Mouse (Mus musculus) ovary, postnatal 36 days (tissue): ENCODE results near the gene P3h2.

ENCODE experiments used
- DNase-seq: peaks from one replicate; pipeline ENCODE4 v3.0.0; 2022; ENCODE audit warnings: low spot score, mixed read lengths

Gene P3h2

GRCm38 (mm10) chr16:26070376-26070775 lies 35.2 kb downstream of the P3h2 start:
- DNase-seq: no peak

- no peak for DNase-seq
These were observed 40.5 kb downstream of the P3h2 start for GRCm38 (mm10) chr16:26065060-26065459.

DNA sequence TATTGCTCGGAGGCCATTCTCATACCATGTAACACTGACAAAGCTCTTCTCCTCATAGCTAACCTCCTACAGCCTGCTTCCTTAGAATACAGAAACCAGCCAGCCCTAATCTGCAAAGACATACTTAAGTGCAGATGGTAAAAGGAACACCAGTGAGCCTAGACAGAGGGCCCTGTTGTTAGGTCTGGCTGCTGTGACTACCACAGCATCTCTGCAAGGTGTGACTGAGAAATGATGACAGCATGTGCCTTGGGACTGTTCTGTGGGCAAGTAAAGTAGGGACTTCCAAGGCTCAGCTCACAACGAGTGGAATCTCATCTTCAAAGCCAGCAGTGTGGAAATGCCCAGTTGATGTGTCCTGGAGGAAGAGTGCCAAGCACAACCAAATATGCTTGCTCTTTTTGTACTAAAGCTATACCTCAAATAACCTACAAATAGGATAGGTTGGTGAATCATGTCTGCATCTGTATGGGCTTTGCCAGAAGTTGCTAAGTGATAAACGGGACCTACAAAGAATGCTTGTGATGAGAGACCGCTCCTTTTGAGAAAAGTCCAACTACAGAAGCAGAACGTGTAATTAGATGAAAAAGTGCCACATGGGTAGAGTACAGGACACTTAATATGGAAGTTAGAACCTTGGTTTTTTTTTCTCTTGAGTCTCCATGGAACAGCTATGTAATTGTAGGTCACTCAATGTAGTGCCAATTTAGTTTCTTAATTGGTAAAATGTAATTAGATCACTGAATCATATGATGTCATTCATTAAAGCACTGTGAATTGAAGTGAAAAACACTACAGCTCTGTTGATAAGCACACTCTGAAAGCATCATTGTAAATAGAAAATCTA lies 45.1 kb downstream of the P3h2 start:
- no peak for DNase-seq

GRCm38 (mm10) chr16:26053631-26054030 lies 52.0 kb downstream of the P3h2 start:
- no peak for DNase-seq

DNA sequence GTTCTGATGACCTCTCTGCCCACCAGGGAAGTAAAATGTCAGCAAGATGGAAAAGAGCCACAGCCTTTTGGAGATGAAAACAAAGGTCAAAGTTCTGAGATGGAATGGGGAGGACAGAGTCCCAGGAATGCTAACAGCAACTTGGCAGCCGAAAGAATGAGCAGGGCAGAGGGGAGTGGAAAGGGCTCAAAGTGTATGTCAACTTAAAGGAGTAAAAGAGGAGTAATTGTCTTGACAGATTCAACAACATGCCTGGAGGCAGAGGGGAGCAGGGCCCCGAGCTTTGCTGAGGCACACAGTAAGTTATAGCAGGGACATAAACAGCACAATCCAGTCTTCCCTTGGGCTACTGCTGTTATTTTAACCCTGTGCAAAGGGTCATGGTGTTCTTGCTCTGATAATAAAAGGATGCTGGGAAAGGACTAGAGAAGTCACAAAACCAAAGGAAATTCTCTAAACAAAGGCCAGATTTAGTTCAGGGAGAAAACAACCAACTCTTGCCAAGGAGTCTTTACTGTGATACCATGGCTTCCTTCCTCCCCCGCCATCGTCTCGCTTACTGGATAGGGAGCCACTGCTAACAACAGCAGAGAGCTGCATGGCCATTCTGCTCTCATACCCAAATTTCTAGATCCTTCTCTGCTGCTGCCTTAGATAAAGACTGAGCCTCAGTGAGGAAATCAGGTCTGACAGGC lies 56.0 kb downstream of the P3h2 start:
- peak; percentile 35 for DNase-seq

GRCm38 (mm10) chr16:26047870-26048269 lies 57.7 kb downstream of the P3h2 start:
- no peak for DNase-seq

DNA sequence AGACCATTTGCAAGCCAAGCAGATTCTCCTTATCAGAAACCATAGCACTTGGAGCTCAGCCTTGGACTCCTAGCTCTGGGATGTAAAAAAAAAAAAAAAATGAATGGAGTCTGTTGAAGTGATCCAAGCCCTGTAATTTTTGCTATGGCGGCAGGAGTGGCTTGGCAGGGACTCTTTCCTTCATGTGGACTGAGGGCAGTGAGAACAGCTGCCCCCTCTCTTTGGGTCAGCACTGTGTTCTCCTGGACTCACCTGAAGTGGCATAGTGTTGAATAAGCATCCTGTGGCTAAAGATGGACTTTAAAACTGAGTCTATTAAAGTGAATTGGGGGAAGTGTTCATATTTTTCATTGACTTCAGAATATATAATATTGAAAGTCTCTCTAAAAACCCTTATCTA lies 58.2 kb downstream of the P3h2 start:
- DNase-seq: no peak

DNA sequence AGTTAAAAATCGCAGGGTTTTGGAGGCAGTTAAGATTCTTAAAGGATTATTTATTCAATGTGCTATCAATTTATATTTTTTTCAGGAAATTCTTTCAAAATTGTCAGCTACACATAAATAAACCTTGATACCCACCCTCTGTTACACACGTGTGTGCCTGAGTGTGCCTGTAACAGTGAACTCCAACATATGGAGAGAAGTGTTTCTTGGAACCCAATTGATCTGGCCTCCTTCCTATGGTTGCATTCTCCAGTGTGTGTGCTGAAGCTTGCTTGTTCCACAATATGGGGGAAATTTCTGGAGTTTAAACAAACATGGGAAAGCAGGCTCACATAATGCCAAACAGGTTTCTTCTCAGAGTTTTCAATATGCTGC lies 63.7 kb downstream of the P3h2 start:
- no peak for DNase-seq

DNA sequence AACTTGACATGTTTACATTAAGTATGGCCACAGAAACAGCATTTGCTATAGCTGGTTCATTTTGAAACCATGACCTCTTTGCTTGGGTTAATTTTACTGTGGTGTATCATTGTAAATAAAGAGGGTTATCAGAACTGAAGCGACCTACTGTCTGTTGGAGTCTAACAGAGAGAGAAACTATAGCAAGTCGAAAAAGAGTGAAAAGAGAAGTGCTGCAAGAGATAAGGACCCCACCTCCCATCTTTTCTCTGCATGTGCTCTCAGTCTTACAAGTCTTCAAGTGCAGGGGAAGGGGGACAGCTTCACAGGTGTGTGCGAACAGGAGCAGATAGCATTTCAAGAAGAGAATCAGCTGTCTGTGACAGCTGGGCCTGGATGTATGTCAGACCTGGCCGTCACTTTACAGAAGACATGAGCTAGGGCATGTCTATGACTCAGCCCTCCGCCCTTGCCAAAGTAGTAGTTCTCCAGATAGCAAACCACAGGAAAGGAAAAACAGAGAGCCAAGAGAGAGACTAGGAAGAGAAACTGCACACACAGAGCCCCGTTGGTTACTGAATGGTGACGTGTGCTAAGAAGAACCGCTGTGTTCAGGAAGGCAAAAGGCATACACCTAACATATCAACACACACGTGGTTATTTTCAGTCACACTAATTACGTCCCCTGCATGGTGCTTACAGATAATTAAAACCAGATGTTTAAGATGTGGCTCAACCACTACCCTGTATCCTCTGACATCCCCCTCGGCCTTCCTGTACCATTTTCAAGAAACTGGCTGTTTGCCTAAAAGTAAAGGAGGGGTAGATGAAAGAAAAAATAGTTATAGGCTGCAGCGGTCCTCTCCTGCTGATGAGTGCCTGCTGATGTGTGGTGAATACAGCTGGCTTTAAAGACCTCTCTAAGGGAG lies 64.3 kb downstream of the P3h2 start:
- DNase-seq: no peak

DNA sequence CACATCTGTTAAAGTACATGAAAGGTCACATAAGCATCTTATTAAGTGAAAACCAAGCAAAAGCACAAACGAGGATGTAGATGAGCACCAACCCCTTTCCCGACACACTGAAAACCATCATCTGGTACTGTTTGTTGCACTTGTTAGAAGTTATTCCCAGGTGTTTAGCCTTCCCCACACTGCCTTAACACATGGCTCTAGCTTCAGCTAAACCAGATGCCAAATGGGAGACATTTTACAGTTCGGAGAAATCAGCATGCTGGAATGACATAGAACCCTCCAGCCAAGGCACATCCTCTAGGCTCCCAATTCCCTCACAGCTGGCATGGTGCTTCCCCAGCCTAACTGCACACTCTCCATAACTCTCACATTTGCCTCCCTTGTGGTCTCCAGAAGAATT lies 66.3 kb downstream of the P3h2 start:
- DNase-seq: no peak

- DNase-seq: no peak
These were observed 70.1 kb downstream of the P3h2 start for GRCm38 (mm10) chr16:26035525-26035924.

DNA sequence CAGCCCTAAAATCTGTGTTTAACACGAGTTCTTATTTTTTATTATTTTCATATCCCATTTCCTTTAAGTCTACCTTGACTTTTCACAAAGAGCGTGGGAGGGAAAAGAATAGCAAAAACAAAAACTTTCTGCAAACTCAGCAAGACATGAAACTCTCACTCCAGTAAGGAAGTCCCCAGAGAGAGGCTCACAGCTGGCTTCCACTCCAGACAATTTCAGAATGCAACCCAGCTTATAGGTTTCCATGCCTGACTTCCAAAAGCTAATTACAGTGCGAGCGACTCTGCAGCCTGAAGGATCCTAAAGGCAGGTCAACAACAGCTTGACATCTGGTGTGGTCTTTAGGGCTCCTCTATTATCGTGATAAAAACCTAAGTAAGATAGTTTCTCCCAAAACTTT lies 70.5 kb downstream of the P3h2 start:
- DNase-seq: no peak

GRCm38 (mm10) chr16:26029424-26030012 lies 76.1 kb downstream of the P3h2 start:
- DNase-seq: no peak

- DNase-seq: no peak
These were observed 79.2 kb downstream of the P3h2 start for GRCm38 (mm10) chr16:26026416-26026815.

GRCm38 (mm10) chr16:26024543-26024942 lies 81.0 kb downstream of the P3h2 start:
- DNase-seq: no peak

GRCm38 (mm10) chr16:26023352-26023751 lies 82.2 kb downstream of the P3h2 start:
- DNase-seq: no peak

DNA sequence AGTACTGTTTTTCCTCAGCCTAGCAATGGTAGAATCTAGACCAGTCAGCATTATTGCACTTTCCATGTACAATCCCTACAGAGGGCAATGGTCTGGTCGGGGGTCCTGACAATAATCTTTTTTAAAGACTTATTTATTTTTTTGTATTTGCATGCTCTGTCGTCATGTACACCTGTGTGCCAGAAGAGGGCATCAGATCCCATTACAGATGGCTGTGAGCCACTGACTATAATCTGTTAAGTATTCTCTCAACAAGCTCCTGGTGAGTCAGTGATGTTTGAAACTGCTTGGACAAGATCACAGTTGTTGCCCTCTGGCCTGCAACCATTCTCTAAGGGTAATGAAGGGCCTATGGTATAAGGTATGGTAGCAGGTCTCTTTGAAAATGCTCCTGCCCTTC lies 83.8 kb downstream of the P3h2 start:
- no peak for DNase-seq

DNA sequence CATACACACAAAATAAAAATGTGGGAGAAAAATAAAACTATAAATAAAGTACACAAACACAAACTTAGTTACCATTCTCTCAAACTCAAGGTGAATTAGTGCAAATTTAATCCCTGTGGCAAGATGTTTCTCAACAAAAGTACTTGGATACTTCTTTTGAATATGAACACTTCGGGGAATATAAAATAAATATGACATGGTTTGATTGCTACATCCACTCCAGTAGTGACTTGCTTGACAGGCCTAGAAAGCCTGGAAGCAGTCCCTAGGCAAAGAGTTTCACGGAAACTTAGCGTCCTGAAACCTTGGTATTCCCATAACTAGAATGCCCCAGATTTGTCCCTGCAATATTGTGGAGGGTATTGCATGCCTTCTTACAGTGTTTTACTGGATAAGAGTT lies 99.8 kb downstream of the P3h2 start:
- no peak for DNase-seq

GRCm38 (mm10) chr16:26003261-26003660 lies 102.3 kb downstream of the P3h2 start:
- no peak for DNase-seq

DNA sequence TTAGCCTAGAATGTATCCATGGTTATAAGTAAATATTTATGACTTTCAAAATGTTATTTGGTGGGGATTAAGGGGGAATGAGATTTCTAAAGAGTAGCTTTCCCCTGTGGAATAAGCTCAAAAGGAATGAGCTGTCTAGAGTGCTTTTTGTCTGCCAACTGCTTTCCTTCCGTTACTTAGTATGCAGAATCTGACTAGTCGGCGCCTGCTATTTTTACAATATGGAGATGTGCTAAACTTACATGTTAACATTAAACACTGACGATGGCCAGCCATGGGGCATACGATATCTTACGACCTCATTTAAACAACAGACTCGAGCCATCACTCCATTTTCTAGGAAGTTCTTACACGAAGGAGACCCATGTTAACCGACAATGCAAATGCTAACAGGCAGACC lies 102.7 kb downstream of the P3h2 start:
- no peak for DNase-seq

DNA sequence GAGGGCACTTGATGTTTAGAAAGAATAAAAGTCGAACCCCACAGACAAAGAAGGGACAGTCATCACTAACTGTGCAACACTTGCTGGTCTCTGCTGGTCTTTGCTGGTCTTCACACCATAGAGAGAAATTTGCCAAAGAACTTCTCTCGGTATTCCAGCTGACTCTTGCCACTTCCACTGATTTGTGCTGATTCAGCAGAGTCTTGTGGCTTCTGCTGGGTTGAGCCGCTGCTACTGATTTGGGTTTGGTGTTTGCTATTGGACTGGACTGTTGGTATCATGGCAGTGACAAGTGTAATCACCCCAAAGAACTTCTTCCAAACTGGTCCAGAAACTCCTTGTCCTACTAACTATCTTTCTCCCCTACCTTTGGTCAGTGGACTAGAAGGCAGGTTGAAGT lies 111.0 kb downstream of the P3h2 start:
- no peak for DNase-seq

DNA sequence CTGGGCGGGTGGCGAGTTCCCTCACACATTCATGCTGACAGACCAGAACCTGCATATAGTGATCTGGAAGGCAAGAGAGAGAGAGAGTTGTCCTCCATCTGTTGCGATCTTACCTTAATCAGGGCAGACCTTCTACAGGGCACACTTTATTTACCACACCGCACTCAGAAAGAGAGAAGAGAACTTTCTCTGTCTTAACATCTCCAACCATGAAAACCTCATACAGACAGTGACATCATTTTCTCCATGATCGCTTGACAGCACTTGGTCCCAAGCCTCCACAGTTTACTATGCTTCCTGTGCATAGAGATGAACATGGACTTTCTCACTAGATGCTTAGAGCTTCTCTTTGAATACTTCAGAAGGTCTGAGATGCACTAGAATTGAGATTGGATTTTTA lies 118.4 kb downstream of the P3h2 start:
- no peak for DNase-seq
